Mouse (Mus musculus) small intestine, adult 2 months (tissue): ENCODE measurements around the gene Myo5a.

Experiments
- CTCF ChIP-seq: fragments of 200-500 bp; IDR thresholded peaks from 2 replicates; pipeline ENCODE4 v1.5.1; 2012; ENCODE audit warnings: low read depth, mild to moderate bottlenecking, control low read depth, inconsistent platforms, low read length, moderate library complexity, mixed read lengths; ENCODE audit not compliant: insufficient replicate concordance, insufficient read length; ENCODE audit errors: extremely low read depth
- POLR2A ChIP-seq: fragments of 200-500 bp; IDR thresholded peaks from 2 replicates; pipeline ENCODE4 v1.6.1; 2012; ENCODE audit warnings: low read depth, mild to moderate bottlenecking, control low read depth, inconsistent platforms, low read length, moderate library complexity

- TF ChIP-seq CTCF (no peak), POLR2A (no peak)
Measured at GRCm38 (mm10) chr9:75232860-75233259, 162.0 kb downstream of the Myo5a start.
